Mouse (Mus musculus) brown adipose tissue, adult 24 weeks (tissue): ENCODE measurements around the gene Reep6. TPM values are rescaled to one million over a fixed set of nuclear protein-coding genes. Genes with fewer than 3 reads are reported as not detected.

Experiments used
- H3K27ac ChIP-seq: fragments of 200-500 bp; replicated peaks from 2 replicates; pipeline ENCODE4 v1.5.1; 2012; ENCODE audit warnings: low read depth, mild to moderate bottlenecking, low read length
- H3K4me1 ChIP-seq: fragments of 200-500 bp; 2 replicates; pipeline ENCODE4 v1.6.1; 2012; ENCODE audit warnings: low read length, mixed read lengths; ENCODE audit not compliant: control insufficient read depth, insufficient read depth, insufficient read length
- H3K4me3 ChIP-seq: fragments of 200-500 bp; 2 replicates; pipeline ENCODE4 v1.5.1; 2012; ENCODE audit warnings: low read depth, mild to moderate bottlenecking, low read length, moderate library complexity; ENCODE audit not compliant: insufficient read depth
- polyA plus RNA-seq: library from polyadenylated mRNA; stranded (reverse); fragments of >200 nt; gene quantifications from 2 replicates; pipeline ENCODE4 v1.2.4, GENCODE M21; 2012; ENCODE audit not compliant: missing spikeins, insufficient read depth, insufficient read length

Reep6 gene
- polyA plus RNA-seq, 1 experiment = 17.7 TPM

- Histone ChIP-seq H3K27ac (no peak overlapping the region), H3K4me3 (no peak overlapping the region), H3K4me1 (peaks cover 2% of the 10 kb centered on the region; the same call in 1 of the 2 replicates)
These were observed 32.9 kb upstream of the Reep6 start for GRCm38 (mm10) chr10:80296824-80297223.

GRCm38 (mm10) chr10:80297526-80298133, 32.1 kb upstream of the Reep6 start:
- Histone ChIP-seq H3K4me1 (peaks cover 5% of the 10 kb centered on the region; the same call in 1 of the 2 replicates), H3K4me3 (no peak overlapping the region), H3K27ac (no peak overlapping the region)

- Histone ChIP-seq H3K27ac (no peak overlapping the region), H3K4me1 (peaks cover 5% of the 10 kb centered on the region; the same call in 1 of the 2 replicates), H3K4me3 (peak overlapping the region; percentile 22)
These were observed 31.0 kb upstream of the Reep6 start for GRCm38 (mm10) chr10:80298571-80299281.

- no peak overlapping the region for H3K27ac ChIP-seq
- peaks cover 5% of the 10 kb centered on the region; the same call in 1 of the 2 replicates for H3K4me1 ChIP-seq
- H3K4me3 ChIP-seq = peak overlapping the region; percentile 22
These were observed 30.5 kb upstream of the Reep6 start for GRCm38 (mm10) chr10:80299301-80299700.

- Histone ChIP-seq H3K4me3 (no peak overlapping the region), H3K4me1 (peaks cover 5% of the 10 kb centered on the region; the same call in 1 of the 2 replicates), H3K27ac (no peak overlapping the region)
These were observed 29.9 kb upstream of the Reep6 start for GRCm38 (mm10) chr10:80299824-80300223.

- no peak overlapping the region for H3K4me3 ChIP-seq
- no peak overlapping the region for H3K27ac ChIP-seq
- peaks cover 7% of the 10 kb centered on the region; the same call in 1 of the 2 replicates for H3K4me1 ChIP-seq
These were observed 29.0 kb upstream of the Reep6 start for GRCm38 (mm10) chr10:80300672-80301181.

GRCm38 (mm10) chr10:80301256-80302081, 28.3 kb upstream of the Reep6 start:
- Histone ChIP-seq H3K27ac (0 out of 2 replicates have a peak overlapping the region, but pooled peaks have one; percentile 46), H3K4me3 (no peak overlapping the region), H3K4me1 (peaks cover 7% of the 10 kb centered on the region; the same call in 1 of the 2 replicates)

- Histone ChIP-seq H3K4me1 (peaks cover 7% of the 10 kb centered on the region; the same call in 1 of the 2 replicates), H3K27ac (peak overlapping the region; percentile 33), H3K4me3 (peak overlapping the region; percentile 32)
These were observed 27.7 kb upstream of the Reep6 start for GRCm38 (mm10) chr10:80302082-80302355.

GRCm38 (mm10) chr10:80302471-80302881, 27.3 kb upstream of the Reep6 start:
- peaks cover 7% of the 10 kb centered on the region; the same call in 1 of the 2 replicates for H3K4me1 ChIP-seq
- H3K27ac ChIP-seq = 0 out of 2 replicates have a peak overlapping the region, but pooled peaks have one; percentile 7
- H3K4me3 ChIP-seq = peak overlapping the region; percentile 8; the same call in 1 of the 2 replicates

- H3K4me3 ChIP-seq = no peak overlapping the region
- H3K27ac ChIP-seq = no peak overlapping the region
- peaks cover 7% of the 10 kb centered on the region; the same call in 1 of the 2 replicates for H3K4me1 ChIP-seq
These were observed 25.3 kb upstream of the Reep6 start for GRCm38 (mm10) chr10:80304458-80304857.

GRCm38 (mm10) chr10:80304862-80305261, 24.9 kb upstream of the Reep6 start:
- H3K27ac ChIP-seq = no peak overlapping the region
- H3K4me3 ChIP-seq = no peak overlapping the region
- peaks cover 7% of the 10 kb centered on the region; the same call in 1 of the 2 replicates for H3K4me1 ChIP-seq

GRCm38 (mm10) chr10:80311560-80311959, 18.2 kb upstream of the Reep6 start:
- Histone ChIP-seq H3K27ac (no peak overlapping the region), H3K4me1 (no peaks in the 10 kb centered on the region), H3K4me3 (no peak overlapping the region)

- no peaks in the 10 kb centered on the region for H3K4me1 ChIP-seq
- no peak overlapping the region for H3K27ac ChIP-seq
- no peak overlapping the region for H3K4me3 ChIP-seq
These were observed 16.9 kb upstream of the Reep6 start for GRCm38 (mm10) chr10:80312586-80313504.

GRCm38 (mm10) chr10:80313627-80314201, 16.0 kb upstream of the Reep6 start:
- H3K4me1 ChIP-seq = no peaks in the 10 kb centered on the region
- no peak overlapping the region for H3K4me3 ChIP-seq
- H3K27ac ChIP-seq = no peak overlapping the region
